ENCODE assay signal across 19 mouse cellular contexts in the genomic region with DNA sequence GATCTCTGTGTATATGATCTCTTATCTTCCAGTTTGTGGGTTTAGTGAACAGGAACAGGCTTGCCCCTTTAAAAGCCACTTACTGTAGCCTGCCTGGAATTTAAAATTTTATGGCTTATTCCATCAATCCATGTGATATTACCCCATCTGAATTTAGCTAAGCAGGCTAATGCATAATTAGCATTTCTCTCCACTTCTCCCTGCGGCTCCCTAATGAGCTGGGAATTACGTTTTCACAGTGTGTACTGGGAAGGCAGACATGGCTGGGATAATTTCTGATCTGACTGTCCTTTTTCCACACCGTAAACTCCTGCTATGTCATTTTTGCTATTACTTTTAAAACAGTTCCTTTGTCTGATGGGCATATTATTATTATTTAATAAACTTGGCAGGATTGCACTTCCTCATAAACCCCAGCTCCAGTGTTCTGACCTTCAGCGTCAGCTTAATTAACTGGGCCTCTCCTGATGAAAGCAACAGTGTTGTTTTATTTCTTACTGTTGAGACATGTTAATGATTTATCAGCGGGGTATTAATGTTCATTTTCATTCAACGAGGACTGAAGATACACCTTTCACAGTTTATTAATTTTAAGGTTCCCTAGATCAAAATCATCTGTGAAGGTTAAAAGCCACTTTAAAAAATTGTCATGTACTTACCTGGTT.
DNase-seq lines count a peak whose midpoint lies in the region; ATAC-seq lines count a peak whose summit lies in the region.
"Had no signal": no experiment of that assay in that cellular context is flagged by ENCODE, and none has a peak within 500 bp of the region (broad histone marks: within the 10 kb centered on the region; RNA-seq: fewer than 3 reads in every experiment).

No protein-coding gene starts in this region.

- no peaks in the 10 kb centered on the region for H3K4me1 ChIP-seq in midbrain, embryonic 12.5 days
- H3K4me1 ChIP-seq in midbrain, embryonic 11.5 days (ENCODE audit: control insufficient read depth, insufficient read depth, low read length): no peaks in the 10 kb centered on the region
- peaks cover 9% of the 10 kb centered on the region for H3K4me1 ChIP-seq in forebrain, embryonic 13.5 days
- H3K4me1 ChIP-seq in midbrain, embryonic 16.5 days (ENCODE audit: control insufficient read depth, insufficient read depth, low read length): 0 out of 2 replicates have a peak, but pooled peaks cover 3% of the 10 kb centered on the region
- H3K4me1 ChIP-seq in kidney, embryonic 15.5 days: 0 out of 2 replicates have a peak, but pooled peaks cover 3% of the 10 kb centered on the region
- H3K4me1 ChIP-seq: heart, embryonic 10.5 days; megakaryocyte, embryonic 14.5 days had no signal

- H3K9me3 ChIP-seq in midbrain, embryonic 12.5 days: no peaks in the 10 kb centered on the region
- no peaks in the 10 kb centered on the region for H3K9me3 ChIP-seq in midbrain, embryonic 11.5 days (ENCODE audit: control insufficient read depth, low read length)
- no peaks in the 10 kb centered on the region for H3K9me3 ChIP-seq in forebrain, embryonic 13.5 days (replicated peaks)
- no peaks in the 10 kb centered on the region for H3K9me3 ChIP-seq in midbrain, embryonic 16.5 days (replicated peaks; ENCODE audit: control insufficient read depth, low read length, poor library complexity, severe bottlenecking)
- no peaks in the 10 kb centered on the region for H3K9me3 ChIP-seq in kidney, embryonic 15.5 days (replicated peaks)
- H3K9me3 ChIP-seq: heart, embryonic 10.5 days; megakaryocyte, embryonic 14.5 days had no signal

- DNase-seq in midbrain, embryonic 11.5 days (ENCODE audit: low spot score, missing footprints): no peak
- DNase-seq in gonadal fat pad, adult 2 months (ENCODE audit: low read depth): peak; percentile 16
- DNase-seq in frontal cortex, postnatal 36 days (ENCODE audit: low spot score in 2 of 2): no peak
- no peak for DNase-seq in thymus, postnatal 14 days
- DNase-seq: cerebellum, adult 9-10 months; kidney, adult 9 months; kidney, postnatal 36 days; layer of hippocampus, adult 9-11 months; lung, adult 18-20 months; thymus, postnatal 4 days had no signal

- ATAC-seq in midbrain, embryonic 12.5 days (ENCODE audit: low FRiP score, low read depth): 0 out of 2 replicates have a peak, but pooled peaks have one; percentile 4
- no peak for ATAC-seq in midbrain, embryonic 11.5 days (ENCODE audit: low FRiP score)
- ATAC-seq in forebrain, embryonic 13.5 days: peak; percentile 68
- ATAC-seq in midbrain, embryonic 16.5 days: peak; percentile 91
- no peak for ATAC-seq in kidney, embryonic 15.5 days (replicated peaks; ENCODE audit: low FRiP score)

- no peaks in the 10 kb centered on the region for H3K27me3 ChIP-seq in midbrain, embryonic 12.5 days
- H3K27me3 ChIP-seq in midbrain, embryonic 11.5 days (ENCODE audit: control insufficient read depth, insufficient read depth, low read length): no peaks in the 10 kb centered on the region
- H3K27me3 ChIP-seq in forebrain, embryonic 13.5 days: no peaks in the 10 kb centered on the region
- no peaks in the 10 kb centered on the region for H3K27me3 ChIP-seq in midbrain, embryonic 16.5 days (ENCODE audit: control insufficient read depth, insufficient read depth, low read depth, low read length)
- no peaks in the 10 kb centered on the region for H3K27me3 ChIP-seq in kidney, embryonic 15.5 days
- H3K27me3 ChIP-seq: megakaryocyte, embryonic 14.5 days had no signal

- 72% methylated on average over 6 of the region's 6 CpGs for WGBS in midbrain, embryonic 12.5 days
- WGBS in midbrain, embryonic 11.5 days: 83% methylated on average over 6 of the region's 6 CpGs
- 37% methylated on average over 6 of the region's 6 CpGs for WGBS in forebrain, embryonic 13.5 days
- WGBS in midbrain, embryonic 16.5 days: 48% methylated on average over 6 of the region's 6 CpGs
- 60% methylated on average over 6 of the region's 6 CpGs for WGBS in kidney, embryonic 15.5 days

- no peak overlapping the region for H3K9ac ChIP-seq in midbrain, embryonic 12.5 days (replicated peaks)
- no peak overlapping the region for H3K9ac ChIP-seq in midbrain, embryonic 11.5 days (ENCODE audit: low read length)
- H3K9ac ChIP-seq in forebrain, embryonic 13.5 days: no peak overlapping the region
- H3K9ac ChIP-seq in midbrain, embryonic 16.5 days (ENCODE audit: low read depth, low read length): no peak overlapping the region
- no peak overlapping the region for H3K9ac ChIP-seq in kidney, embryonic 15.5 days

- no peak overlapping the region for H3K27ac ChIP-seq in midbrain, embryonic 12.5 days (replicated peaks)
- no peak overlapping the region for H3K27ac ChIP-seq in midbrain, embryonic 11.5 days (ENCODE audit: low read depth, low read length)
- no peak overlapping the region for H3K27ac ChIP-seq in forebrain, embryonic 13.5 days
- peak overlapping the region; percentile 34; the same call in 1 of the 2 replicates for H3K27ac ChIP-seq in midbrain, embryonic 16.5 days (ENCODE audit: low read length)
- no peak overlapping the region for H3K27ac ChIP-seq in kidney, embryonic 15.5 days
- H3K27ac ChIP-seq: heart, embryonic 10.5 days had no signal

- H3K36me3 ChIP-seq in midbrain, embryonic 12.5 days: no peaks in the 10 kb centered on the region
- no peaks in the 10 kb centered on the region for H3K36me3 ChIP-seq in midbrain, embryonic 11.5 days (ENCODE audit: control insufficient read depth, insufficient read depth, low read length)
- H3K36me3 ChIP-seq in forebrain, embryonic 13.5 days (ENCODE audit: poor library complexity, severe bottlenecking): no peaks in the 10 kb centered on the region
- no peaks in the 10 kb centered on the region for H3K36me3 ChIP-seq in midbrain, embryonic 16.5 days (ENCODE audit: control insufficient read depth, insufficient read depth, low read length)
- H3K36me3 ChIP-seq in kidney, embryonic 15.5 days: no peaks in the 10 kb centered on the region
- H3K36me3 ChIP-seq: heart, embryonic 10.5 days had no signal

- H3K4me2 ChIP-seq in midbrain, embryonic 12.5 days (replicated peaks): no peak overlapping the region
- no peak overlapping the region for H3K4me2 ChIP-seq in midbrain, embryonic 11.5 days
- no peak overlapping the region for H3K4me2 ChIP-seq in forebrain, embryonic 13.5 days
- no peak overlapping the region for H3K4me2 ChIP-seq in midbrain, embryonic 16.5 days (ENCODE audit: low read length)
- H3K4me2 ChIP-seq in kidney, embryonic 15.5 days: no peak overlapping the region
- H3K4me2 ChIP-seq: liver, embryonic 11.5 days had no signal

- H3K4me3 ChIP-seq in midbrain, embryonic 12.5 days: no peak overlapping the region
- H3K4me3 ChIP-seq in midbrain, embryonic 11.5 days (ENCODE audit: low read depth, low read length): no peak overlapping the region
- H3K4me3 ChIP-seq in forebrain, embryonic 13.5 days: no peak overlapping the region
- H3K4me3 ChIP-seq in midbrain, embryonic 16.5 days (ENCODE audit: low read depth, low read length): no peak overlapping the region
- H3K4me3 ChIP-seq in kidney, embryonic 15.5 days (replicated peaks): no peak overlapping the region
- H3K4me3 ChIP-seq: erythroblast, embryonic 14.5 days; heart, embryonic 10.5 days; megakaryocyte, embryonic 14.5 days; myocyte had no signal

Comparison
In these comparisons a context has a peak if more than half of its experiments do, and no peak if none do; other contexts are left out.
1. ATAC-seq: peak in midbrain, embryonic 12.5 days (single experiment), forebrain, embryonic 13.5 days (single experiment) and midbrain, embryonic 16.5 days (single experiment); none in midbrain, embryonic 11.5 days (single experiment) and kidney, embryonic 15.5 days (single experiment).